Mouse (Mus musculus): ENCODE measurements around the gene Foxo6. TPM values are rescaled to one million over a fixed set of nuclear protein-coding genes. Genes with fewer than 3 reads are reported as not detected.

The Foxo6 gene
- polyA plus RNA-seq, 1 experiment from 2014 or later = 1.0 TPM

GRCm38 (mm10) chr4:120268214-120269061, 18.7 kb downstream of the Foxo6 start:
- Histone ChIP-seq H3K4me3 (peak overlapping the region; percentile 36), H3K4me1 (replicated peaks) (peaks cover 74% of the 10 kb centered on the region), H3K4me2 (peak overlapping the region; percentile 58), H3K9ac (peak overlapping the region; percentile 62), H3K27ac (replicated peaks) (peak overlapping the region; percentile 52; the same call in 1 of the 2 replicates), H3K27me3 (peaks cover 87% of the 10 kb centered on the region), H3K9me3 (no peaks in the 10 kb centered on the region), H3K36me3 (no peaks in the 10 kb centered on the region; the same call in 1 of the 2 replicates)
- 0 out of 2 replicates have a peak, but pooled peaks have one; percentile 7 for ATAC-seq (ENCODE audit: low read depth)
- 1% methylated on average over 94 of the region's 112 CpGs for WGBS

GRCm38 (mm10) chr4:120267683-120268082, 19.5 kb downstream of the Foxo6 start:
- H3K27me3 ChIP-seq = peaks cover 83% of the 10 kb centered on the region
- H3K4me3 ChIP-seq = peak overlapping the region; percentile 36
- no peaks in the 10 kb centered on the region; the same call in 1 of the 2 replicates for H3K36me3 ChIP-seq
- peak overlapping the region; percentile 58 for H3K4me2 ChIP-seq
- H3K9me3 ChIP-seq = no peaks in the 10 kb centered on the region
- peak overlapping the region; percentile 62 for H3K9ac ChIP-seq
- H3K27ac ChIP-seq (replicated peaks) = no peak overlapping the region
- H3K4me1 ChIP-seq (replicated peaks) = peaks cover 74% of the 10 kb centered on the region
- 8% methylated on average over 25 of the region's 25 CpGs for WGBS
- no peak for ATAC-seq (ENCODE audit: low read depth)

GRCm38 (mm10) chr4:120267136-120267535, 20.0 kb downstream of the Foxo6 start:
- H3K4me1 ChIP-seq (replicated peaks) = peaks cover 74% of the 10 kb centered on the region
- no peak for ATAC-seq (ENCODE audit: low read depth)
- H3K9me3 ChIP-seq = no peaks in the 10 kb centered on the region
- H3K27ac ChIP-seq (replicated peaks) = no peak overlapping the region
- H3K36me3 ChIP-seq = no peaks in the 10 kb centered on the region; the same call in 1 of the 2 replicates
- H3K4me2 ChIP-seq = 0 out of 2 replicates have a peak overlapping the region, but pooled peaks have one; percentile 7
- no peak overlapping the region for H3K9ac ChIP-seq
- 34% methylated on average over 24 of the region's 24 CpGs for WGBS
- H3K4me3 ChIP-seq = no peak overlapping the region
- H3K27me3 ChIP-seq = peaks cover 80% of the 10 kb centered on the region

GRCm38 (mm10) chr4:120264105-120264504, 23.0 kb downstream of the Foxo6 start:
- Histone ChIP-seq H3K36me3 (no peaks in the 10 kb centered on the region; the same call in 1 of the 2 replicates), H3K4me1 (replicated peaks) (peaks cover 75% of the 10 kb centered on the region), H3K27ac (replicated peaks) (peak overlapping the region; percentile 74; the same call in 1 of the 2 replicates), H3K9me3 (no peaks in the 10 kb centered on the region), H3K4me3 (no peak overlapping the region), H3K27me3 (peaks cover 68% of the 10 kb centered on the region), H3K9ac (no peak overlapping the region), H3K4me2 (no peak overlapping the region)
- ATAC-seq (ENCODE audit: low read depth) = no peak
- 60% methylated on average over 3 of the region's 3 CpGs for WGBS

- no peak overlapping the region for H3K4me3 ChIP-seq
- peaks cover 62% of the 10 kb centered on the region for H3K27me3 ChIP-seq
- H3K4me1 ChIP-seq (replicated peaks) = peaks cover 66% of the 10 kb centered on the region
- H3K9ac ChIP-seq = no peak overlapping the region
- 28% methylated on average over 2 of the region's 2 CpGs for WGBS
- H3K9me3 ChIP-seq = no peaks in the 10 kb centered on the region
- H3K36me3 ChIP-seq = no peaks in the 10 kb centered on the region; the same call in 1 of the 2 replicates
- no peak for ATAC-seq (ENCODE audit: low read depth)
- no peak overlapping the region for H3K4me2 ChIP-seq
- H3K27ac ChIP-seq (replicated peaks) = peak overlapping the region; percentile 74
Observed at GRCm38 (mm10) chr4:120262726-120263125, 24.4 kb downstream of the Foxo6 start.

- 27% methylated on average over 10 of the region's 10 CpGs for WGBS
- ATAC-seq (ENCODE audit: low read depth) = peak; percentile 10; the same call in 1 of the 2 replicates
Observed at GRCm38 (mm10) chr4:120262206-120262605, 24.9 kb downstream of the Foxo6 start.

GRCm38 (mm10) chr4:120259356-120260181, 27.6 kb downstream of the Foxo6 start:
- H3K9ac ChIP-seq = peak overlapping the region; percentile 38; the same call in 1 of the 2 replicates
- H3K27me3 ChIP-seq = peaks cover 42% of the 10 kb centered on the region
- H3K4me3 ChIP-seq = no peak overlapping the region
- H3K4me2 ChIP-seq = peak overlapping the region; percentile 32
- peak; percentile 37 for ATAC-seq (ENCODE audit: low read depth)
- no peaks in the 10 kb centered on the region for H3K36me3 ChIP-seq
- H3K4me1 ChIP-seq (replicated peaks) = peaks cover 76% of the 10 kb centered on the region
- peak overlapping the region; percentile 76 for H3K27ac ChIP-seq (replicated peaks)
- WGBS = 26% methylated on average over 21 of the region's 21 CpGs
- no peaks in the 10 kb centered on the region for H3K9me3 ChIP-seq

More at GRCm38 (mm10) chr4:120262206-120262605, 24.9 kb downstream of the Foxo6 start:
- H3K4me3 ChIP-seq = no peak overlapping the region
- H3K27me3 ChIP-seq = peaks cover 59% of the 10 kb centered on the region
- peak overlapping the region; percentile 74 for H3K27ac ChIP-seq (replicated peaks)
- H3K4me1 ChIP-seq (replicated peaks) = peaks cover 61% of the 10 kb centered on the region
- no peaks in the 10 kb centered on the region for H3K9me3 ChIP-seq
- no peak overlapping the region for H3K9ac ChIP-seq
- H3K36me3 ChIP-seq = no peaks in the 10 kb centered on the region; the same call in 1 of the 2 replicates
- no peak overlapping the region for H3K4me2 ChIP-seq

- no peaks in the 10 kb centered on the region for H3K36me3 ChIP-seq
- H3K27me3 ChIP-seq = no peaks in the 10 kb centered on the region; the same call in 1 of the 2 replicates
- H3K4me3 ChIP-seq = no peak overlapping the region
- ATAC-seq (ENCODE audit: low read depth) = peak; percentile 45; the same call in 1 of the 2 replicates
- H3K9me3 ChIP-seq = no peaks in the 10 kb centered on the region
- H3K4me2 ChIP-seq = peak overlapping the region; percentile 18; the same call in 1 of the 2 replicates
- peak overlapping the region; percentile 88 for H3K27ac ChIP-seq (replicated peaks)
- peaks cover 73% of the 10 kb centered on the region for H3K4me1 ChIP-seq (replicated peaks)
- peak overlapping the region; percentile 49; the same call in 1 of the 2 replicates for H3K9ac ChIP-seq
- WGBS = 3% methylated on average over 8 of the region's 8 CpGs
Observed at GRCm38 (mm10) chr4:120248800-120249261, 38.3 kb downstream of the Foxo6 start.

- Histone ChIP-seq H3K27me3 (no peaks in the 10 kb centered on the region; the same call in 1 of the 2 replicates), H3K27ac (replicated peaks) (peak overlapping the region; percentile 88), H3K4me2 (no peak overlapping the region), H3K4me1 (replicated peaks) (peaks cover 73% of the 10 kb centered on the region), H3K36me3 (no peaks in the 10 kb centered on the region), H3K9me3 (no peaks in the 10 kb centered on the region), H3K9ac (no peak overlapping the region), H3K4me3 (no peak overlapping the region)
- WGBS = 22% methylated on average over 5 of the region's 5 CpGs
- no peak for ATAC-seq (ENCODE audit: low read depth)
Observed at GRCm38 (mm10) chr4:120247412-120247811, 39.7 kb downstream of the Foxo6 start.

- H3K4me2 ChIP-seq = no peak overlapping the region
Observed at GRCm38 (mm10) chr4:120246086-120246485, 41.1 kb downstream of the Foxo6 start.

GRCm38 (mm10) chr4:120242783-120243262, 44.3 kb downstream of the Foxo6 start:
- 4% methylated on average over 10 of the region's 10 CpGs for WGBS

More at GRCm38 (mm10) chr4:120246086-120246485, 41.1 kb downstream of the Foxo6 start:
- Histone ChIP-seq H3K27ac (replicated peaks) (no peak overlapping the region), H3K9ac (no peak overlapping the region), H3K4me3 (no peak overlapping the region), H3K4me1 (replicated peaks) (peaks cover 73% of the 10 kb centered on the region), H3K9me3 (no peaks in the 10 kb centered on the region), H3K27me3 (no peaks in the 10 kb centered on the region), H3K36me3 (no peaks in the 10 kb centered on the region)
- no peak for ATAC-seq (ENCODE audit: low read depth)
- 89% methylated on average over 6 of the region's 6 CpGs for WGBS

More at GRCm38 (mm10) chr4:120242783-120243262, 44.3 kb downstream of the Foxo6 start:
- Histone ChIP-seq H3K36me3 (no peaks in the 10 kb centered on the region), H3K4me3 (no peak overlapping the region), H3K9ac (peak overlapping the region; percentile 31; the same call in 1 of the 2 replicates), H3K4me2 (peak overlapping the region; percentile 39), H3K27me3 (no peaks in the 10 kb centered on the region), H3K27ac (replicated peaks) (peak overlapping the region; percentile 78), H3K4me1 (replicated peaks) (peaks cover 64% of the 10 kb centered on the region), H3K9me3 (no peaks in the 10 kb centered on the region)
- peak; percentile 88 for ATAC-seq (ENCODE audit: low read depth)

All from neural tube, embryonic 13.5 days (tissue).